Mouse (Mus musculus) MEL (cell line): ENCODE data around the gene Slc16a8. TPM values are rescaled to one million over a fixed set of nuclear protein-coding genes. Genes with fewer than 3 reads are reported as not detected.

Experiments used
- DNase-seq: peaks from one replicate; pipeline ENCODE4 v3.0.0; 2011; ENCODE audit warnings: low read depth, low spot score
- H3K27ac ChIP-seq: 2 replicates; pipeline ENCODE4 v1.5.1; 2012; ENCODE audit warnings: low read depth, mild to moderate bottlenecking, control low read depth, low read length, moderate library complexity; ENCODE audit not compliant: control insufficient read depth
- H3K27me3 ChIP-seq, 2 experiments: fragments of 150-350 bp in 1 of 2; sonication (generic) in 1 of 2; 2 replicates each; pipeline ENCODE4 v1.6.1; 2012; ENCODE audit warnings: low read length in 2 of 2, mild to moderate bottlenecking in 2 of 2, improper control_type of control experiment in 1 of 2, moderate library complexity in 1 of 2; ENCODE audit not compliant: insufficient read depth in 2 of 2, control insufficient read depth in 1 of 2
- H3K36me3 ChIP-seq, 2 experiments: 2 replicates each; pipeline ENCODE4 v1.6.1; 2012 to 2014; ENCODE audit warnings: low read length in 2 of 2, improper control_type of control experiment in 1 of 2, inconsistent platforms in 1 of 2, mild to moderate bottlenecking in 1 of 2; ENCODE audit not compliant: insufficient read depth in 2 of 2, control insufficient read depth in 1 of 2
- H3K4me1 ChIP-seq, 2 experiments: fragments of 150-350 bp in 1 of 2; sonication (generic) in 1 of 2; 2 replicates each; pipeline ENCODE4 v1.6.1; 2012; ENCODE audit warnings: low read length in 2 of 2, improper control_type of control experiment in 1 of 2, mild to moderate bottlenecking in 1 of 2; ENCODE audit not compliant: insufficient read depth in 2 of 2, control insufficient read depth in 1 of 2
- H3K4me3 ChIP-seq, 2 experiments: fragments of 150-350 bp in 1 of 2; sonication (generic) in 1 of 2; 2 replicates each; pipeline ENCODE4 v1.5.1; 2012; ENCODE audit warnings: low read depth in 2 of 2, low read length in 2 of 2, mild to moderate bottlenecking in 2 of 2, moderate library complexity in 2 of 2, control low read depth in 1 of 2, improper control_type of control experiment in 1 of 2; ENCODE audit not compliant: control insufficient read depth in 1 of 2, insufficient read depth in 1 of 2
- H3K79me2 ChIP-seq: 2 replicates; pipeline ENCODE4 v1.6.1; 2012; ENCODE audit warnings: mild to moderate bottlenecking, low read length, moderate library complexity; ENCODE audit not compliant: control insufficient read depth, poor library complexity, insufficient read depth
- H3K9ac ChIP-seq: 2 replicates; pipeline ENCODE4 v1.6.1; 2012; ENCODE audit warnings: low read depth, mild to moderate bottlenecking, control low read depth, low read length, moderate library complexity; ENCODE audit not compliant: control insufficient read depth, poor library complexity, severe bottlenecking
- H3K9me3 ChIP-seq: fragments of 150-350 bp; sonication (generic); replicated peaks from 2 replicates; pipeline ENCODE4 v1.6.1; 2012; ENCODE audit warnings: mild to moderate bottlenecking, low read length, improper control_type of control experiment, moderate library complexity; ENCODE audit not compliant: insufficient read depth
- CHD1 ChIP-seq: IDR thresholded peaks from 2 replicates; pipeline ENCODE4 v1.6.1; 2012; ENCODE audit warnings: low read depth, mild to moderate bottlenecking, inconsistent platforms, low read length, improper control_type of control experiment
- CHD2 ChIP-seq: IDR thresholded peaks from 2 replicates; pipeline ENCODE4 v1.6.1; 2011; ENCODE audit warnings: low read length, improper control_type of control experiment
- ETS1 ChIP-seq: IDR thresholded peaks from 2 replicates; pipeline ENCODE4 v1.6.1; 2012; ENCODE audit warnings: low read depth, mild to moderate bottlenecking, inconsistent platforms, low read length, improper control_type of control experiment, moderate library complexity
- GATA1 ChIP-seq: IDR thresholded peaks from 2 replicates; pipeline ENCODE4 v1.6.1; 2011; ENCODE audit warnings: low read depth, low read length, improper control_type of control experiment
- JUND ChIP-seq: IDR thresholded peaks from 2 replicates; pipeline ENCODE4 v1.6.1; 2011; ENCODE audit warnings: low read depth, mild to moderate bottlenecking, improper control_type of control experiment, low read length
- KAT2A ChIP-seq: conservative IDR thresholded peaks from 2 replicates; pipeline ENCODE4 v1.6.1; 2012; ENCODE audit warnings: low read depth, low read length, improper control_type of control experiment, inconsistent platforms
- MAZ ChIP-seq: IDR thresholded peaks from 2 replicates; pipeline ENCODE4 v1.6.1; 2012; ENCODE audit warnings: low read depth, mild to moderate bottlenecking, inconsistent platforms, low read length, improper control_type of control experiment
- MXI1 ChIP-seq: IDR thresholded peaks from 2 replicates; pipeline ENCODE4 v1.6.1; 2011; ENCODE audit warnings: mild to moderate bottlenecking, low read depth, low read length, improper control_type of control experiment
- MYB ChIP-seq: IDR thresholded peaks from 2 replicates; pipeline ENCODE4 v1.6.1; 2011; ENCODE audit warnings: mild to moderate bottlenecking, low read depth, low read length, improper control_type of control experiment
- NRF1 ChIP-seq: IDR thresholded peaks from 2 replicates; pipeline ENCODE4 v1.6.1; 2014; ENCODE audit warnings: low read depth, mild to moderate bottlenecking, inconsistent platforms, low read length, improper control_type of control experiment, moderate library complexity; ENCODE audit not compliant: poor library complexity, insufficient read depth, severe bottlenecking
- POLR2AphosphoS5 ChIP-seq: IDR thresholded peaks from 2 replicates; pipeline ENCODE4 v1.6.1; 2012; ENCODE audit warnings: low read depth, borderline replicate concordance, mild to moderate bottlenecking, inconsistent platforms, low read length, moderate library complexity, mixed read lengths
- RAD21 ChIP-seq: IDR thresholded peaks from 2 replicates; pipeline ENCODE4 v1.6.1; 2011; ENCODE audit warnings: mild to moderate bottlenecking, low read depth, low read length, improper control_type of control experiment
- RCOR1 ChIP-seq: IDR thresholded peaks from 2 replicates; pipeline ENCODE4 v1.6.1; 2012; ENCODE audit warnings: low read depth, mild to moderate bottlenecking, inconsistent platforms, low read length, improper control_type of control experiment
- SIN3A ChIP-seq: IDR thresholded peaks from 2 replicates; pipeline ENCODE4 v1.6.1; 2012; ENCODE audit warnings: low read length, improper control_type of control experiment, inconsistent platforms
- SMC3 ChIP-seq: IDR thresholded peaks from 2 replicates; pipeline ENCODE4 v1.6.1; 2011; ENCODE audit warnings: low read depth, low read length, improper control_type of control experiment
- TAL1 ChIP-seq: IDR thresholded peaks from 2 replicates; pipeline ENCODE4 v1.6.1; 2012; ENCODE audit warnings: mild to moderate bottlenecking, inconsistent platforms, low read length, moderate library complexity, mixed read lengths
- TCF12 ChIP-seq: IDR thresholded peaks from 2 replicates; pipeline ENCODE4 v1.6.1; 2014; ENCODE audit warnings: low read depth, mild to moderate bottlenecking, inconsistent platforms, low read length, improper control_type of control experiment, moderate library complexity
- USF1 ChIP-seq: IDR thresholded peaks from 2 replicates; pipeline ENCODE4 v1.6.1; 2014; ENCODE audit warnings: low read depth, mild to moderate bottlenecking, inconsistent platforms, low read length, improper control_type of control experiment, moderate library complexity
- USF2 ChIP-seq, 2 experiments: IDR thresholded peaks; 2 replicates each; pipeline ENCODE4 v1.6.1; 2011 to 2012; ENCODE audit warnings: improper control_type of control experiment in 2 of 2, low read length in 2 of 2, borderline replicate concordance in 1 of 2, inconsistent platforms in 1 of 2, low read depth in 1 of 2, mild to moderate bottlenecking in 1 of 2; ENCODE audit not compliant: insufficient read depth in 1 of 2
- ZKSCAN1 ChIP-seq: IDR thresholded peaks from 2 replicates; pipeline ENCODE4 v1.6.1; 2012; ENCODE audit warnings: low read depth, mild to moderate bottlenecking, inconsistent platforms, low read length, improper control_type of control experiment, moderate library complexity
- ZMIZ1 ChIP-seq: IDR thresholded peaks from 2 replicates; pipeline ENCODE4 v1.6.1; 2012; ENCODE audit warnings: low read depth, mild to moderate bottlenecking, inconsistent platforms, low read length, improper control_type of control experiment, moderate library complexity
- polyA plus RNA-seq, 2 experiments: library from polyadenylated mRNA; stranded (reverse) in 1 of 2; unstranded in 1 of 2; fragments of >175 nt in 1 of 2; fragments of >200 nt in 1 of 2; gene quantifications; 2 replicates each; pipeline versions ENCODE4 v1.2.1 to v1.2.4; 2012; ENCODE audit warnings: low replicate concordance in 2 of 2, low read depth in 1 of 2; ENCODE audit not compliant: insufficient read length in 2 of 2, insufficient read depth in 1 of 2, missing spikeins in 1 of 2
- total RNA-seq: library from RNA; depleted of rRNA; stranded (reverse); fragments of 300-350 nt; gene quantifications from 2 replicates; pipeline ENCODE4 v1.2.3, GENCODE M21; 2012

Gene Slc16a8
- total and polyA plus RNA-seq, 3 experiments, result 0.15 to 0.47 TPM; not detected in 1

- Histone ChIP-seq H3K4me3 (no peak overlapping the region), H3K4me1 (no peaks in the 10 kb centered on the region), H3K27ac (no peak overlapping the region), H3K36me3 (no peaks in the 10 kb centered on the region), H3K79me2 (no peaks in the 10 kb centered on the region; the same call in 1 of the 2 replicates), H3K9me3 (no peaks in the 10 kb centered on the region), H3K27me3 (no peaks in the 10 kb centered on the region), H3K9ac (no peak overlapping the region)
- no peak for TF ChIP-seq ZMIZ1
- no peak for TF ChIP-seq JUND
- no peak for TF ChIP-seq NRF1
- TF ChIP-seq POLR2AphosphoS5, result no peak
- TF ChIP-seq CHD1, result no peak
- no peak for TF ChIP-seq RAD21
- no peak for TF ChIP-seq USF2 (IDR thresholded peaks at IDR 0.05; ENCODE audit: borderline replicate concordance in 1 of 2, insufficient read depth in 1 of 2, low read depth in 1 of 2, low read length in 2 of 2)
- no peak for TF ChIP-seq SMC3
- TF ChIP-seq MXI1, result no peak
- no peak for TF ChIP-seq RCOR1
- no peak for TF ChIP-seq ETS1
- no peak for TF ChIP-seq TAL1
- TF ChIP-seq KAT2A, result no peak
- TF ChIP-seq SIN3A, result no peak
- TF ChIP-seq CHD2, result no peak
- TF ChIP-seq GATA1, result no peak
- TF ChIP-seq MAZ, result no peak
- no peak for TF ChIP-seq MYB
- TF ChIP-seq USF1, result no peak
- DNase-seq, result no peak
Measured at GRCm38 (mm10) chr15:79265384-79265783, 10.8 kb upstream of the Slc16a8 start.

GRCm38 (mm10) chr15:79263726-79264125 is 9.2 kb upstream of the Slc16a8 start:
- DNase-seq, result no peak
- Histone ChIP-seq H3K27ac (no peak overlapping the region), H3K9ac (no peak overlapping the region), H3K79me2 (no peaks in the 10 kb centered on the region), H3K36me3 (no peaks in the 10 kb centered on the region), H3K27me3 (no peaks in the 10 kb centered on the region), H3K4me1 (no peaks in the 10 kb centered on the region), H3K9me3 (no peaks in the 10 kb centered on the region), H3K4me3 (no peak overlapping the region)
- TF ChIP-seq TCF12 (no peak), USF2 (IDR thresholded peaks at IDR 0.05; ENCODE audit: borderline replicate concordance in 1 of 2, insufficient read depth in 1 of 2, low read depth in 1 of 2, low read length in 2 of 2) (no peak), ZKSCAN1 (no peak)
